Mouse (Mus musculus) liver, adult (tissue): ENCODE measurements around the gene Rph3a.
"Not testable (repeated sequence)": the region's sequence is repeated elsewhere in the genome, so short reads cannot be mapped to it uniquely, and the experiment has no call there.

ENCODE experiments used
- GATA4 ChIP-seq: IDR thresholded peaks from 2 replicates; pipeline ENCODE4 v1.6.1; 2014; ENCODE audit warnings: mild to moderate bottlenecking, low read length; ENCODE audit not compliant: insufficient replicate concordance

The Rph3a gene

DNA sequence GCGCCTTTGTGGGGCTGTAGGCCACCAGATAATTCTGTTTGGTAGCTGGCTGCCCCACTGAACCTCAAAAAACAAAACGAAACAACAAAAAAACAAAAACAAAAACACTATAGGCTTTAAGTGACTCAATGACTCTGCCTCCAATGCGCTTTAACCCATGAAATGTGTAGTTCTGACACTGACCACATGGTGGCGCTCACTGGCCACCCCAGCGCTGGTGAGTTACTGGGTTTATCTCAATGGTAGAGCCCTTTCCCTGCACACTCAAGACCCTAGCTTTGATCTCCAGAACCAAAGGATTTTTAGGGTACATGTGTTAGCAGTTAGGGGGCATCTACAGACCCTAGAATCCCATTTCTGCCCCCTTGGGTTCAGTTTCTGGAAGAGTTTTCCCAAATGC lies 55.9 kb downstream of the Rph3a start:
- no peak for TF ChIP-seq GATA4

GRCm38 (mm10) chr5:120952242-120952770 lies 57.6 kb downstream of the Rph3a start:
- no peak for TF ChIP-seq GATA4

DNA sequence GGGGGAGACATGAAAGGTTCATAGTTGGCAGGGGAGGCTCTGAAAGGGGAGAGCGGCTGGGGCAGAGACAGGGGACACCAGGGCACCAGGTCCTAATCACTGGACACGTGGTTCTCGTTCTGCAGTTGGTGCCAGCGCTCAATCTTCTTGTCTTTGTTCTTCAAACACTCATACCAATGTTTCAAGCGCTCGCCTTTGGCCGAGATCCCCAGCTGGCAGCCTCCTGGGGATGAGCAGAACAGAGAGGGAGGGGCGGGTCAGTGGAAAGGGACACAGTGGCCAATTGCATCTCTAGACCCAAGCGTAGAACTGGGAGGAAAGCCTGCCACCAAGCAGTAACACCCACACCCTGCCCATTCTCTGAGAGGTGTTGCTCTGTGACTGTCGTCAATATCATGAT lies 67.8 kb downstream of the Rph3a start:
- no peak for TF ChIP-seq GATA4

DNA sequence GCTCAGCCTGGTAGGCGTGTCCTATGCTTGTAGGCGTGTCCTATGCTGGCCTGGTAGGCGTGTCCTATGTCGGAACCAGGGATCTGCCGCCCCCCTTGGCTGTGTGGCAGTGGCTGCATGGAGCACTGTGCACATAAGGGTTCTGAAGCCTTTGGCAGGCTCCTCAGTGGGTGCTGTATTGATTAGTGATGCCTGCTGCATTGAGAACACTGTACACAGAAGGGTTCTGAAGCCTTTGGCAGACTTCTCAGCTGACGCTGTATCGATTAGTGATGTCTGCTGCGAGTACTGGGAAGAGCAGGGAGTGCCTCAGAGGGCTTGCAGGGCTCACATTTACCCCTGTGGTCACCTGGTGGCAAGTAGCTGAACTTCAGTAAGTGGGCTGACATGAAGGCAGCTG lies 71.3 kb downstream of the Rph3a start:
- no peak for TF ChIP-seq GATA4

- TF ChIP-seq GATA4: no peak
These were observed 72.1 kb downstream of the Rph3a start for GRCm38 (mm10) chr5:120937841-120938240.

GRCm38 (mm10) chr5:120933966-120934365 lies 75.9 kb downstream of the Rph3a start:
- no peak for TF ChIP-seq GATA4

DNA sequence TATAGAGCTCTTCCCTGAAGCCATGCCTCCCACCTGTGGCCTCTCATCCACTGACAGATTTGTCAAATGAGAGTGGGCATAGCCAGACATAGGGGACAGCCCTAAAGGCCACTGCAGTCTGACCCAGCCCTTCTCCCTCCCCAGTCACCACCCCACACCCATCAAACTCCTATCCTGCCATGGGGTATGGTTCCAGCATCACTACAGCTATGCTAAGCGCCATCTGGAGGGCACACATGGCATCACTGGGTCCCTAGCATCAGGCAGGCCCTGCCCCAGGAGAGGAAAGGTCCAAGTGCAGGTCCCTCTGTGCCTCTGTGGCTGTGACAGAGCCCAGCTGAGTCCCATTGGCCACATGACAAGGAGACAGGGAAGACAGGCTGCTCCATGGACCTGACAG lies 82.9 kb downstream of the Rph3a start:
- TF ChIP-seq GATA4: no peak

- no peak for TF ChIP-seq GATA4
These were observed 85.9 kb downstream of the Rph3a start for GRCm38 (mm10) chr5:120923969-120924368.

DNA sequence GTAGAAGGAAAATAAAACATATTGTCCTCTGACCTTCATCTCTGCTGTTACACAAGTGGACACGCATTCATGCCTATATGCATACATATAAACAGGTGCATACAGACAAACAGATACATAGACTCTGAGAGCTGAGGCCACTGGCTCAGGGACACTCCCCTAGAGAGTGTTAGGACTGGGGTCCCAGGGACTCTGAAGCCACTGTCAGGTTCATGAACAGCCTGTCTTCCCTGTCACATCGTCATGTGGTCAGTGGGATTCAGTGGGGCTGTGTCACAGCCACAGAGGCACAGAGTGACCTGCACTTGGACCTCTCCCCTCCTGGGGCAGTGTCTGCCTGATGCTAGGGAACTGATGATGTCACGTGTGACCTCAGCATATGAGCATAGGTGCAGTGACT lies 89.6 kb downstream of the Rph3a start:
- no peak for TF ChIP-seq GATA4

DNA sequence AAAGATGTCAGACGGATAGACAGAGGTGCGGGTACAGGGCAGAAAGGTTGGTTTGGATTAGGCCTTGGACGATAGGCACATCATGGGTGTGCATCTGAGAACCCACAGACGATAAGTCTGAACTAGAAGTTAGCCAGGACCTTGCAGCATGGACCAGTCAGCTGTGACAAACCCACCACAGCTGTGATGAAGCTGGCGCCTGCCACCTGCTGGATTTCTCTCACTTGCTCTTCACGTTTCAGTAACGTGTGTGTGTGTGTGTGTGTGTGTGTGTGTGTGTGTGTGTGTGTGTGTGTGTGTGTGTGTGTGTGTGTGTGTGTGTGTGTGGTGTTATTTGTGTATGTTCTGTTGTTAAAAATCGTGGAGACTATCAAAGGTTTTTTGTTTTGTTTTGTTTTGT lies 95.7 kb downstream of the Rph3a start, which contains the start of gene Oas1d:
Gene Oas1d (plus strand): TSS at position 333 of the 400 bp plus-strand sequence.
- not testable (repeated sequence) for TF ChIP-seq GATA4

GRCm38 (mm10) chr5:120908196-120908920 lies 101.5 kb downstream of the Rph3a start:
- no peak for TF ChIP-seq GATA4

- not testable (repeated sequence) for TF ChIP-seq GATA4
These were observed 102.8 kb downstream of the Rph3a start, which contains the start of gene Oas1a for GRCm38 (mm10) chr5:120906791-120907733. Oas1a (minus strand) TSS chr5:120907521.

- no peak for TF ChIP-seq GATA4
These were observed 107.8 kb downstream of the Rph3a start for GRCm38 (mm10) chr5:120902056-120902455.

DNA sequence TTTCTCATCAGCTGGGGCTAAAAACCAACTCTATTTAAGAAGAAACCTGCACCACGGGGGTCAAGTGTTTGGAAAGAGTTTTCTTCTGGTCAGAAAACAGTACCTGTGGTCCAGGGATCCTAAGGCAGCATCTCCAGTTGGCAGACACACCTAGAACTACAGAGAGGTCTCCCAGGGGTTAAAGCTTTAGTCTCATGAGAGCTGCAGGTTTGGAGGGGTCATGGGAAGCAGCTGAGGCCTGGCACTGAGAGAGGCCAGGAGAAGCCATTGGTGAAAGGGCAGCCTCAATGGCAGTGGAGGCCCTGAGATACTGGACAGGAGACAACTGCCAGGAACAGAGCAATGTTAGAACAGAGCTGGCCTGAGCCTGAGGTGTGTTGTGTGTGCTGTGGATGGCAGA lies 109.2 kb downstream of the Rph3a start:
- TF ChIP-seq GATA4: no peak

- no peak for TF ChIP-seq GATA4
These were observed 111.2 kb downstream of the Rph3a start for GRCm38 (mm10) chr5:120898726-120899125.

- TF ChIP-seq GATA4: no peak
These were observed 111.6 kb downstream of the Rph3a start for GRCm38 (mm10) chr5:120898307-120898706.

DNA sequence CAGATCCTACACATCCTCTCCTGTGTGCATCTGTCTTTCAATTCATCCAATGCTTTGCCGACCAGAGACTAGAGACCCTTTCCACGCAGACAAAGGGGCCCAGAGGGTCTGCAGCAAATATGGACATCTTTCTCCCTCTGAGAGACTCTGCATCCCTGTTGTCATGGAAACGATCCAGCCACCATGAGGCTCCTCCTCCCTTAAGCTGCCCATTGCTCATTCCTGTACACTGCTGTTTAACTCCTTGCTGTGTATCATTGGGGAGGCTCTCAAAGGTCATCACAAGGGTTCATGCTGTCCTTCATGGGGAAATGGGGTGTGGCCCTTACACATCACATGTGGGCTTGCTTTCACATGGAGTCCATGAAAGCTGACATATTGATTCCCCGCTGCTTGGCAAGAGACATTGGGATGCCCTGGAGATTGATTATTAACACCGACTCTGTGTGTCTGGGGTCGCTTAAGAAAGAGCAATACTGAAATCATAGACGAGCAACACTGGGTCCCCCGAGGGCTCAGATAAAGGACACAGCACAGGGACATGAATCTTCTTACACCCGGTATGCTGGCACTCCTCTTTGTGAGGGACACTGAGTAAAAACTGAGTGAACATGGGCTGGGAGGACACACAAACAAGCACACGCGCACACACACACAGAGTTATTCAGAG lies 114.5 kb downstream of the Rph3a start:
- TF ChIP-seq GATA4: no peak
